Mouse (Mus musculus) liver, adult 2 months (tissue): ENCODE results near the gene A230072I06Rik. TPM values are rescaled to one million over a fixed set of nuclear protein-coding genes. Genes with fewer than 3 reads are reported as not detected.

ENCODE experiments used
- DNase-seq: peaks from one replicate; pipeline ENCODE4 v3.0.0-alpha.2; 2011; ENCODE audit warnings: low read depth, low spot score; ENCODE audit errors: extremely low read depth
- H3K27ac ChIP-seq: fragments of 200-500 bp; replicated peaks from 2 replicates; pipeline ENCODE4 v1.5.1; 2012; ENCODE audit warnings: low read depth, mild to moderate bottlenecking, control low read depth, inconsistent platforms, low read length; ENCODE audit not compliant: insufficient read depth
- H3K27me3 ChIP-seq: fragments of 200-500 bp; 2 replicates; pipeline ENCODE4 v1.6.1; 2012; ENCODE audit warnings: mild to moderate bottlenecking, moderate library complexity, low read length, inconsistent platforms; ENCODE audit not compliant: control insufficient read depth, insufficient read depth
- H3K36me3 ChIP-seq: fragments of 200-500 bp; 2 replicates; pipeline ENCODE4 v1.6.1; 2012; ENCODE audit warnings: low read length, inconsistent platforms; ENCODE audit not compliant: control insufficient read depth, insufficient read depth
- H3K4me1 ChIP-seq: fragments of 200-500 bp; 2 replicates; pipeline ENCODE4 v1.6.1; 2011; ENCODE audit warnings: low read length; ENCODE audit not compliant: control insufficient read depth, insufficient read depth
- H3K4me3 ChIP-seq: fragments of 200-500 bp; 2 replicates; pipeline ENCODE4 v1.5.1; 2011; ENCODE audit warnings: low read depth, mild to moderate bottlenecking, control low read depth, low read length, moderate library complexity; ENCODE audit not compliant: insufficient read depth
- H3K79me2 ChIP-seq: fragments of 200-500 bp; 2 replicates; pipeline ENCODE4 v1.6.1; 2012; ENCODE audit warnings: inconsistent platforms, mild to moderate bottlenecking, low read length, moderate library complexity; ENCODE audit not compliant: control insufficient read depth, insufficient read depth
- H3K9ac ChIP-seq: fragments of 200-500 bp; 2 replicates; pipeline ENCODE4 v1.6.1; 2012; ENCODE audit warnings: low read depth, mild to moderate bottlenecking, control low read depth, inconsistent platforms, low read length
- CTCF ChIP-seq: fragments of 200-500 bp; IDR thresholded peaks from 2 replicates; pipeline ENCODE4 v1.5.1; 2011; ENCODE audit warnings: low read depth, low read length, control low read depth
- POLR2A ChIP-seq: fragments of 200-500 bp; IDR thresholded peaks from 2 replicates; pipeline ENCODE4 v1.6.1; 2011; ENCODE audit warnings: low read length, control low read depth; ENCODE audit not compliant: insufficient read depth; ENCODE audit errors: extremely low read depth
- WGBS: fragments of 180-500 bp; shearing (Covaris S2); methylation state at CpG from one replicate; pipeline ENCODE4 v1.1.7; 2018; 5-methylcytosine and 5-hydroxymethylcytosine counted together
- polyA plus RNA-seq: library from polyadenylated mRNA; depleted of rRNA; stranded (reverse); fragments of >200 nt; gene quantifications from 2 replicates; pipeline ENCODE4 v1.2.3, GENCODE M21; 2012; rRNA removed
- total RNA-seq: library from RNA; depleted of rRNA; stranded (reverse); fragments of >200 nt; gene quantifications from 2 replicates; pipeline ENCODE4 v1.2.3, GENCODE M21; 2014; rRNA removed

Gene A230072I06Rik
- total and polyA plus RNA-seq, 2 experiments: not detected

- Histone ChIP-seq H3K9ac (no peak overlapping the region), H3K36me3 (no peaks in the 10 kb centered on the region), H3K27ac (no peak overlapping the region), H3K79me2 (no peaks in the 10 kb centered on the region), H3K4me3 (no peak overlapping the region), H3K4me1 (no peaks in the 10 kb centered on the region), H3K27me3 (no peaks in the 10 kb centered on the region)
- 77% methylated on average over 13 of the region's 13 CpGs for WGBS
- TF ChIP-seq POLR2A (no peak), CTCF (no peak)
- DNase-seq: no peak
These were observed 48.6 kb downstream of the A230072I06Rik start for GRCm38 (mm10) chr8:12327187-12327586.

- H3K79me2 ChIP-seq: no peaks in the 10 kb centered on the region
- H3K9ac ChIP-seq: no peak overlapping the region
- H3K4me3 ChIP-seq: no peak overlapping the region
- H3K27me3 ChIP-seq: no peaks in the 10 kb centered on the region
- DNase-seq: no peak
- no peaks in the 10 kb centered on the region for H3K36me3 ChIP-seq
- no peak overlapping the region for H3K27ac ChIP-seq
- H3K4me1 ChIP-seq: no peaks in the 10 kb centered on the region
- TF ChIP-seq CTCF (no peak), POLR2A (no peak)
- 84% methylated on average over 21 of the region's 21 CpGs for WGBS
These were observed 49.3 kb downstream of the A230072I06Rik start for GRCm38 (mm10) chr8:12327707-12328471.

- no peak for TF ChIP-seq CTCF
- TF ChIP-seq POLR2A: no peak
- H3K4me3 ChIP-seq: no peak overlapping the region
- no peaks in the 10 kb centered on the region for H3K79me2 ChIP-seq
- H3K9ac ChIP-seq: no peak overlapping the region
- no peaks in the 10 kb centered on the region for H3K36me3 ChIP-seq
- WGBS: 65% methylated on average over 9 of the region's 9 CpGs
- 0 out of 2 replicates have a peak, but pooled peaks cover 2% of the 10 kb centered on the region for H3K27me3 ChIP-seq
- DNase-seq: no peak
- H3K4me1 ChIP-seq: no peaks in the 10 kb centered on the region
- no peak overlapping the region for H3K27ac ChIP-seq
These were observed 49.9 kb downstream of the A230072I06Rik start for GRCm38 (mm10) chr8:12328476-12328875.

GRCm38 (mm10) chr8:12330066-12330465 is 51.4 kb downstream of the A230072I06Rik start:
- Histone ChIP-seq H3K9ac (no peak overlapping the region), H3K27ac (no peak overlapping the region), H3K4me3 (no peak overlapping the region), H3K36me3 (no peaks in the 10 kb centered on the region), H3K4me1 (no peaks in the 10 kb centered on the region), H3K27me3 (0 out of 2 replicates have a peak, but pooled peaks cover 2% of the 10 kb centered on the region), H3K79me2 (no peaks in the 10 kb centered on the region)
- no peak for TF ChIP-seq POLR2A
- no peak for TF ChIP-seq CTCF
- no peak for DNase-seq
- WGBS: 23% methylated on average over 8 of the region's 8 CpGs

Other genes starting within 250 kb of the A230072I06Rik start
- not detected in 2 replicates for gene Sox1, start 116.5 kb downstream of the A230072I06Rik start, total RNA-seq
- not detected in 2 replicates for gene Sox1, start 116.5 kb downstream of the A230072I06Rik start, polyA plus RNA-seq